Mouse (Mus musculus) olfactory bulb, adult 2 months (tissue): Measurements from ENCODE around the gene Eif3d.

Experiments
- CTCF ChIP-seq: fragments of 200-500 bp; IDR thresholded peaks from 2 replicates; pipeline ENCODE4 v1.5.1; 2012; ENCODE audit warnings: low read depth, mild to moderate bottlenecking, low read length, moderate library complexity; ENCODE audit not compliant: insufficient read depth
- POLR2A ChIP-seq: fragments of 200-500 bp; IDR thresholded peaks from 2 replicates; pipeline ENCODE4 v1.6.1; 2012; ENCODE audit warnings: mild to moderate bottlenecking, low read depth, low read length, moderate library complexity; ENCODE audit not compliant: insufficient read depth

GRCm38 (mm10) chr15:77979427-77979865, 8.8 kb upstream of the Eif3d start:
- TF ChIP-seq CTCF (no peak), POLR2A (no peak)
